Mouse (Mus musculus) intestine, embryonic 16.5 days (tissue): ENCODE data around the gene Itgax. TPM values are rescaled to one million over a fixed set of nuclear protein-coding genes. Genes with fewer than 3 reads are reported as not detected.

Experiments
- ATAC-seq: fragments of 200-750 bp; cut with Nextera tagmentation; 2 replicates; pipeline ENCODE4 v1.8.0; 2017; ENCODE audit warnings: moderate TSS enrichment, moderate library complexity
- H3K27ac ChIP-seq: fragments of 300-500 bp; sonication (generic); 2 replicates; pipeline ENCODE4 v1.5.1; 2014; ENCODE audit warnings: mild to moderate bottlenecking, low read length
- H3K27me3 ChIP-seq: fragments of 300-500 bp; sonication (generic); replicated peaks from 2 replicates; pipeline ENCODE4 v1.6.1; 2014; ENCODE audit warnings: low read length, control low read depth, mixed read lengths; ENCODE audit not compliant: control insufficient read depth, insufficient read depth
- H3K36me3 ChIP-seq: fragments of 300-500 bp; sonication (generic); 2 replicates; pipeline ENCODE4 v1.6.1; 2014; ENCODE audit warnings: low read length, control low read depth; ENCODE audit not compliant: control insufficient read depth, insufficient read depth
- H3K4me1 ChIP-seq: fragments of 300-500 bp; sonication (generic); 2 replicates; pipeline ENCODE4 v1.6.1; 2014; ENCODE audit warnings: low read length, control low read depth, mixed read lengths; ENCODE audit not compliant: control insufficient read depth, insufficient read depth
- H3K4me2 ChIP-seq: fragments of 300-500 bp; sonication (generic); 2 replicates; pipeline ENCODE4 v1.6.1; 2014; ENCODE audit warnings: low read depth, low read length, control low read depth
- H3K4me3 ChIP-seq: fragments of 300-500 bp; sonication (generic); 2 replicates; pipeline ENCODE4 v1.5.1; 2014; ENCODE audit warnings: mild to moderate bottlenecking, low read length
- H3K9ac ChIP-seq: fragments of 300-500 bp; sonication (generic); 2 replicates; pipeline ENCODE4 v1.6.1; 2014; ENCODE audit warnings: low read depth, low read length
- H3K9me3 ChIP-seq: fragments of 300-500 bp; sonication (generic); 2 replicates; pipeline ENCODE4 v1.6.1; 2016; ENCODE audit warnings: low read length, control low read depth; ENCODE audit not compliant: control insufficient read depth
- WGBS: fragments of 180-500 bp; shearing (Covaris S2); extraction: QIAGEN DNeasy Blood & Tissue Kit; methylation state at CpG from one replicate; pipeline ENCODE4 v1.1.7; 2014; 5-methylcytosine and 5-hydroxymethylcytosine counted together
- polyA plus RNA-seq: library from polyadenylated mRNA; unstranded; fragments of >200 nt; fragmentation: Nextera tagmentation; extraction: Ambion mirVana; gene quantifications from 2 replicates; pipeline ENCODE4 v1.2.1, GENCODE M21; 2015

Itgax gene
- polyA plus RNA-seq: 0.75 and 0.92 TPM in 2 replicates

DNA sequence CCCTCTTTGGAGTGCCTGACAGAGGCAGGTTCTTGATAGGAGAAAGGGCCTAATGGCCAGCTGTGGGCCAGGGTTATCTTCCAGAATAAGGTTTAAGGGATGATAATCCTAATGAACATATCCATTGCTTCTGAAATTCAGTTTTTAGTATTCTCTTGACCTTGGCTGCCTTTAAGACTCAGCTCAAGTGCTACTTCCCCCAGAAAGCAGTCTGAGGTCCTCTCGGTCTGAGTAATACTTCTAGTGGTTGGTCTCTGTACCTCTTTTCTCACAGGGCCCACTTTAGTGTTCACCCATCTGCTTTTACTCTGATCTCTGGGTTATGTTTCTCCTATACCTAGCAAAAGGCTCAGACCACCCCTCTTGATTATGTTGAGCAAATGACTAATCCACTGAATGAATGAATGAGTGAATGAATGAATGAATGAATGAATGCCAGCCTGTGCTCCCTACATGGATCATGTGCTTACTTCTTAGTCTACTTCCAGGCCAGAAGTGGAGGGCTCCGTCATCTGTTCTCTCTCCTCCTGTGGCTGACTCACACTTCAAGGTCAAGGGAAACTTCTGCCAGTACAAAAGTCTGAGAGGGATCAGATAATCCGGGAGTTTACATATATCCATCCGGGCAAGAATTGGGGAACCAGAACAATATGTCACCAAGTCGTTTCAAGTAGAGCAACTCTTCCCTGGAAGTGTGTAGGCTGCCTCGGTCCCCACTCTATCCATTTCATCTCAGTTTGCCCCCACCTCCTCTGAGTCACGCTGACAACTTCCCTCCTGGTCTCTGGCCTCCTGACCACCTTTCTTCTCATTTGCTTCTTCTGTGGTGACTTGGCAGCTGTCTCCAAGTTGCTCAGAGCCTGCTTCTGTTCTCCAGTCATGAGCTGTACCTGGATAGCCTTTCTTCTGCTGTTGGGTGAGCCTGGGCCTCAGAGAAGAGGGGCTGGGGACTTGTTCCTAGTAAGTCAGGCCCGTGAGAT, at the start of gene Itgax:
Gene Itgax (plus strand): TSS at position 807 of the 980 bp plus-strand sequence.
- H3K4me1 ChIP-seq: no peaks in the 10 kb centered on the region
- H3K36me3 ChIP-seq: no peaks in the 10 kb centered on the region
- H3K9me3 ChIP-seq: no peaks in the 10 kb centered on the region
- H3K4me3 ChIP-seq: no peak within 1 kb of the TSS
- no peak within 1 kb of the TSS for H3K27ac ChIP-seq
- 78% methylated on average over 8 of the region's 8 CpGs for WGBS
- ATAC-seq: no peak
- no peaks in the 10 kb centered on the region for H3K27me3 ChIP-seq
- no peak within 1 kb of the TSS for H3K4me2 ChIP-seq
- no peak within 1 kb of the TSS for H3K9ac ChIP-seq

DNA sequence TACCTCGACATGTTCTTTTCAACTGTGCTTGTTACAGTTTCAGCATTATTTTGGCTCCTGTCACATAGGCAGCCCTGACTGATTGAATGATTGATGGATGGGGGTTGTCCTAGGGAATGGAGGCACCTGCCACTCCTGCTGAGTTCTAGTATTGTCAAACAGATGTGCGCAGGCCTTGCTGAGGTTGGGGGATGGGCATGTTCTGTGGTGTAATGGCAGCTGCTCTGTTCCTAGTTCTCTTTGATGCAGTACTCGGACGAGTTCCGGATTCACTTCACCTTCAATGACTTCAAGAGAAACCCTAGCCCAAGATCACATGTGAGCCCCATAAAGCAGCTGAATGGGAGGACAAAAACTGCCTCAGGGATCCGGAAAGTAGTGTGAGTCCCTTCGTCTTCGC, 49.3 kb upstream of the Itgax start:
- H3K9ac ChIP-seq: no peak overlapping the region
- H3K4me1 ChIP-seq: no peaks in the 10 kb centered on the region
- no peak overlapping the region for H3K4me2 ChIP-seq
- H3K4me3 ChIP-seq: no peak overlapping the region
- no peaks in the 10 kb centered on the region for H3K27me3 ChIP-seq
- ATAC-seq: no peak
- H3K9me3 ChIP-seq: no peaks in the 10 kb centered on the region
- H3K27ac ChIP-seq: no peak overlapping the region
- no peaks in the 10 kb centered on the region for H3K36me3 ChIP-seq
- 84% methylated on average over 8 of the region's 8 CpGs for WGBS

- H3K4me1 ChIP-seq: no peaks in the 10 kb centered on the region
- no peak overlapping the region for H3K4me3 ChIP-seq
- no peaks in the 10 kb centered on the region for H3K9me3 ChIP-seq
- no peaks in the 10 kb centered on the region for H3K27me3 ChIP-seq
- H3K4me2 ChIP-seq: no peak overlapping the region
- 79% methylated on average over 7 of the region's 7 CpGs for WGBS
- H3K36me3 ChIP-seq: no peaks in the 10 kb centered on the region
- no peak for ATAC-seq
- H3K27ac ChIP-seq: no peak overlapping the region
- H3K9ac ChIP-seq: no peak overlapping the region
Measured at GRCm38 (mm10) chr7:128089141-128089540, 40.2 kb upstream of the Itgax start.

DNA sequence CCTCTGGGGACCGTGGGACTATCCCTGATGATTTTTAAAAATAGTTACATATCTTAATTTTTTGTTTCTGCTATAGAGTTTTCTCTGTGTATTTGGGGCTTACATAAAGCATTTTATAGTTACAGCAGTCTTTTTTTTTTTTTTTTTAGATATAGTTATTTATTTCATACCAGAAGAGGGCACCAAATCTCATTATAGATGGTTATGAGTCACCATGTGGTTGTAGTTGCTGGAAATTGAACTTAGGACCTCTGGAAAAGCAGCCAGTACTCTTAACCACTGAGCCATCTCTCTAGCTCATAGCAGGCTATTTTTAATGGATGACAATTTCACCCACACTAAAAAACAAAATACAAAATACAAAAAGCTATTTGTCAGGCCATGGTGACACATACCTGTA, 31.2 kb upstream of the Itgax start:
- 74% methylated on average over 1 of the region's 1 CpGs for WGBS
- no peaks in the 10 kb centered on the region for H3K4me1 ChIP-seq
- H3K9me3 ChIP-seq: no peaks in the 10 kb centered on the region
- H3K27ac ChIP-seq: no peak overlapping the region
- H3K27me3 ChIP-seq: no peaks in the 10 kb centered on the region
- H3K9ac ChIP-seq: no peak overlapping the region
- no peak overlapping the region for H3K4me3 ChIP-seq
- H3K36me3 ChIP-seq: no peaks in the 10 kb centered on the region
- no peak overlapping the region for H3K4me2 ChIP-seq
- no peak for ATAC-seq

- ATAC-seq: no peak
- Histone ChIP-seq H3K36me3 (no peaks in the 10 kb centered on the region), H3K4me1 (no peaks in the 10 kb centered on the region), H3K27ac (no peak overlapping the region), H3K9me3 (no peaks in the 10 kb centered on the region), H3K4me3 (no peak overlapping the region), H3K27me3 (no peaks in the 10 kb centered on the region), H3K9ac (no peak overlapping the region), H3K4me2 (no peak overlapping the region)
- WGBS: 77% methylated on average over 2 of the region's 2 CpGs
Measured at GRCm38 (mm10) chr7:128100742-128101357, 28.5 kb upstream of the Itgax start.

GRCm38 (mm10) chr7:128105246-128105645, 24.1 kb upstream of the Itgax start:
- Histone ChIP-seq H3K4me1 (no peaks in the 10 kb centered on the region), H3K4me3 (no peak overlapping the region), H3K36me3 (no peaks in the 10 kb centered on the region), H3K9ac (no peak overlapping the region), H3K4me2 (no peak overlapping the region), H3K9me3 (no peaks in the 10 kb centered on the region), H3K27me3 (no peaks in the 10 kb centered on the region), H3K27ac (no peak overlapping the region)
- WGBS: 50% methylated on average over 4 of the region's 4 CpGs
- no peak for ATAC-seq

GRCm38 (mm10) chr7:128107462-128107861, 21.9 kb upstream of the Itgax start:
- no peak for ATAC-seq
- Histone ChIP-seq H3K9ac (no peak overlapping the region), H3K27me3 (no peaks in the 10 kb centered on the region), H3K4me3 (no peak overlapping the region), H3K27ac (no peak overlapping the region), H3K9me3 (no peaks in the 10 kb centered on the region), H3K4me1 (no peaks in the 10 kb centered on the region), H3K4me2 (no peak overlapping the region), H3K36me3 (no peaks in the 10 kb centered on the region)
- 86% methylated on average over 7 of the region's 7 CpGs for WGBS

DNA sequence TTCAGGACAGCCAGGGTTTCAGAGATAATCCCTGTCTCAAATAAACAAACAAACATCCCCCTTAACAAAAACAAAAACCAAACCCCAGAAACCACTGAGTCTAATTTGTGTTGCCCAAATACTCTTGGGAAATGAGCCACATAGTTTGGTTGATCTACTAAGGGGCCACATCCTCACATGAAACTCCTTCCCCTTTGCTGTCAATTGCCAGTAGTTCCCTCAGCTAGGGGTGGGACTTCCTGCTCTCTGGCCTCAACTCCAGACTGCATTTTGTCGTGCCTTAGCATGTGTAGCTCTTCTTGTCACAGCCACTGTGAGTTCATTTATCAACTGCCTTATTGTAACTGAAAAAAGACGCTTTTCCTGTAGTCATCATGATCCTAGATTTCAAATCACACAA, 19.0 kb upstream of the Itgax start:
- 59% methylated on average over 2 of the region's 2 CpGs for WGBS
- no peaks in the 10 kb centered on the region for H3K27me3 ChIP-seq
- H3K4me1 ChIP-seq: no peaks in the 10 kb centered on the region
- no peaks in the 10 kb centered on the region for H3K36me3 ChIP-seq
- ATAC-seq: no peak
- H3K4me3 ChIP-seq: no peak overlapping the region
- no peak overlapping the region for H3K9ac ChIP-seq
- H3K9me3 ChIP-seq: no peaks in the 10 kb centered on the region
- H3K4me2 ChIP-seq: no peak overlapping the region
- H3K27ac ChIP-seq: no peak overlapping the region

DNA sequence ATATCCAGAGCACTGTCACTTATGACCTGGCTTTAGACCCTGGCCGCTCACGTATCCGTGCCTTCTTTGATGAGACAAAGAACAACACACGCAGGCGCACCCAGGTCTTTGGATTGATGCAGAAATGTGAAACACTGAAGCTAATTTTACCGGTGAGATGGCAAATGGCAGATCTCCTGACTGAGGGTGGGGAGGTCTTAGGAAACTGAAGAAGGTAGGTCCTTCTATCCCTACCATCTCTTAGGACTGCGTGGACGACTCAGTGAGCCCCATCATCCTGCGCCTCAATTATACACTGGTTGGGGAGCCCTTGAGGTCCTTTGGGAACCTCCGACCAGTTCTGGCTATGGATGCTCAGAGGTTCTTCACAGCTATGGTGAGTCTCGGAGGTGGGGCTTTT, 17.2 kb upstream of the Itgax start:
- no peak for ATAC-seq
- Histone ChIP-seq H3K4me3 (no peak overlapping the region), H3K4me2 (no peak overlapping the region), H3K9ac (no peak overlapping the region), H3K36me3 (no peaks in the 10 kb centered on the region), H3K9me3 (no peaks in the 10 kb centered on the region), H3K27me3 (no peaks in the 10 kb centered on the region), H3K4me1 (no peaks in the 10 kb centered on the region), H3K27ac (no peak overlapping the region)
- 91% methylated on average over 11 of the region's 11 CpGs for WGBS
